Mouse (Mus musculus): ENCODE results near the gene A030003K21Rik. TPM values are rescaled to one million over a fixed set of nuclear protein-coding genes. Genes with fewer than 3 reads are reported as not detected.

A030003K21Rik gene
- total RNA-seq, 2 experiments from 2014 or later: not detected

- DNase-seq (ENCODE audit: low spot score in 2 of 2): no peak
These were observed 30.2 kb downstream of the A030003K21Rik start, which contains the start of gene A030005L19Rik for GRCm38 (mm10) chr1:82913025-82913424. TSS of gene A030005L19Rik (plus strand) at chr1:82913325.

- DNase-seq (ENCODE audit: low spot score in 2 of 2): no peak
These were observed 37.3 kb downstream of the A030003K21Rik start for GRCm38 (mm10) chr1:82905886-82906285.

DNA sequence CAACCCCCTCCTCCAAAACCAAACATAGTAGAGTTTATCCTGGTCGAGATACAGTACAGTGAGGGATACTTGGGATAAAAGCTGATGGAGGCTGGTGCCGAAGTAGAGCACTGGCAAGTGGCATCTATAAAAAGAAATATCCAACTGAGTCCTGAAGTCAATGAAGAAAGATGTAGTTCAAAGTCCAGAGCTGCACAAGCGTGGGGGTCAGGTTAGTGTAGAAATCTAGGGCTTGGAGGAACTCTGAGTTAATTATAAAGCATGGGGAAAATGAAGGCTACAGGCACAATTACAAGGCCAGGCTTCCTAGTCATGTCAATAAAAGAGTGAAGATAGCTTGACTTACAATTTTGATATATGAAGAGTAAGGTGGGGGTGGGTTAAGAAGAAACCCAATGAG, 42.0 kb downstream of the A030003K21Rik start:
- DNase-seq (ENCODE audit: low spot score in 2 of 2): no peak

DNA sequence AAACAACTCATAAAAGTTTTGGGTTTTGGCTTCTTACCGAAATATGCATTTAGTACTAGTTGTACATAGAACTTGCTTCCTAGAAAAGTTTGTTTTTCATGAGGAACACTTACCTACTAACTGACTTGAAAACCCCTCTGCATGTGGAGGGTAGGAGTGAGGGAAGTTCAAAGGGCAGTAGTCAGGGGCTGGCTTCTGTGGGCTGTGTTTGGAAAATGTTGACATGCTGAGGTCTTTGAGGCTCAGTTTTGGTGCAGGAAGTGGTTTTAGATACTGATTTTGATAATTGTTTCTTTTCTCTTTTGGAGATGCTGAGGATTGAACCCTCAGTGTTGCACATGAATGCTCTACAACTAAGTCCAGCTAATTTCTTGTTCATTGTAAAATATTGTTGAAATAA, 42.6 kb downstream of the A030003K21Rik start:
- no peak for DNase-seq (ENCODE audit: low spot score in 2 of 2)

- DNase-seq (ENCODE audit: low spot score in 2 of 2): no peak
These were observed 49.9 kb downstream of the A030003K21Rik start for GRCm38 (mm10) chr1:82893269-82893668.

Other genes with a start within 250 kb of the A030003K21Rik start
- 100 to 1,000 TPM; 228 to 243 TPM for gene Mff, start 218.5 kb downstream of the A030003K21Rik start, total RNA-seq (2021)
- not detected for gene Tm4sf20, start 174.9 kb downstream of the A030003K21Rik start, total RNA-seq (2021)
- not detected for gene Gm47791, start 172.1 kb downstream of the A030003K21Rik start, total RNA-seq (2021)
- 10 to 100 TPM; 69.3 to 74.0 TPM for gene Agfg1, start 103.9 kb downstream of the A030003K21Rik start, total RNA-seq (2021)
- gene A030005L19Rik, start 30.1 kb downstream of the A030003K21Rik start, total RNA-seq (2021): under 1 TPM; 0.42 to 0.71 TPM
- not detected for gene A030014E15Rik, start 18.5 kb downstream of the A030003K21Rik start, total RNA-seq (2021)
- not detected for gene Gm6217, start 12.0 kb downstream of the A030003K21Rik start, total RNA-seq (2021)
- gene Gm7544, start 12.6 kb upstream of the A030003K21Rik start, total RNA-seq (2021): not detected
- gene Gm47955, start 16.9 kb upstream of the A030003K21Rik start, total RNA-seq (2021): not detected
- gene Gm47959, start 57.2 kb upstream of the A030003K21Rik start, total RNA-seq (2021): not detected
- gene Slc19a3, start 95.1 kb upstream of the A030003K21Rik start, total RNA-seq (2021): 1 to 10 TPM; 1.8 to 1.9 TPM
- gene Krtap28-10, start 99.1 kb upstream of the A030003K21Rik start, total RNA-seq (2021): not detected
- gene Gm47969, start 101.5 kb upstream of the A030003K21Rik start, total RNA-seq (2021): not detected
- not detected for gene A030005K14Rik, start 116.0 kb upstream of the A030003K21Rik start, total RNA-seq (2021)
- not detected for gene Krtap28-13, start 117.5 kb upstream of the A030003K21Rik start, total RNA-seq (2021)
- not detected for gene Ccl20, start 173.4 kb upstream of the A030003K21Rik start, total RNA-seq (2021)
- gene Daw1, start 216.4 kb upstream of the A030003K21Rik start, total RNA-seq (2021): under 1 TPM; 0.45 to 0.56 TPM